ENCODE assay signal across 9 mouse cellular contexts in the genomic region with DNA sequence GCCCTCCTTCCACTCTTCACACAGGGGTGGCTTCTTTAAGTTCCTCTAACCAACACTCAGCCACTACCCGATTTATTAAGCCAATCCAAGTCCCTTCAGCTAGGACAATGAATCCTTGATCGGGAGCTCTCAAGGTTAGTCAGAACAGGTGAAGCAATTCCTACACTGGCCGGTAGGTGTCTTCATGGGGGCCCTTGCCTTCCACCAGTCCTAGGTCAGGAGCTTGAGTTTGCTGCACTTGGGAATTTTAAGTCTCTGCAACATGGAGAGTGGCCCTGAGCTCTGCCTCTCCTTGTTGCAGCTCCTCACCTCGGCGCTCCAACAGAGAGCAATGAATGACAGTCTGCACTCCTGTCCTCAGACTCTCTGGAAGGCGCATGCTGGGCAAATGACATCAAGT. TPM values are rescaled to one million over a fixed set of nuclear protein-coding genes. Genes with fewer than 3 reads are reported as not detected.
A peak's percentile ranks its signal among the peaks of the same experiment; 100 is the strongest.
DNase-seq lines count a peak whose midpoint lies in the region; ATAC-seq and TF ChIP-seq lines count a peak whose summit lies in the region.
"Had no signal": no experiment of that assay in that cellular context is flagged by ENCODE, and none has a peak within 500 bp of the region (broad histone marks: within the 10 kb centered on the region; RNA-seq: fewer than 3 reads in every experiment).

No protein-coding gene starts in this region.

- no peak for TF ChIP-seq EP300 in CH12.LX (IDR thresholded peaks at IDR 0.05; ENCODE audit: low read length)

- dilution Hi-C loops in CH12.LX (cut with MboI; ENCODE audit: extremely low pct_ligation_motif_present, extremely low pct_unique_long_range_greater_than_20kb, low sequenced_read_pairs), result no loop called here

- no peak overlapping the region for H3K27ac ChIP-seq in hindbrain, embryonic 10.5 days
- no peak overlapping the region for H3K27ac ChIP-seq in hindbrain, embryonic 13.5 days
- H3K27ac ChIP-seq in CH12.LX (ENCODE audit: insufficient read depth, low read depth), result no peak overlapping the region
- H3K27ac ChIP-seq: liver, embryonic 13.5 days had no signal

- no peaks in the 10 kb centered on the region for H3K36me3 ChIP-seq in hindbrain, embryonic 10.5 days
- peaks cover 7% of the 10 kb centered on the region; the same call in 1 of the 2 replicates for H3K36me3 ChIP-seq in hindbrain, embryonic 13.5 days
- no peaks in the 10 kb centered on the region for H3K36me3 ChIP-seq in CH12.LX (replicated peaks in 1 of 2; ENCODE audit: control insufficient read depth in 1 of 2, insufficient read depth in 1 of 2, low read length in 1 of 2)
- H3K36me3 ChIP-seq: liver, embryonic 13.5 days had no signal

- peaks cover 18% of the 10 kb centered on the region for H3K4me1 ChIP-seq in hindbrain, embryonic 10.5 days (replicated peaks)
- H3K4me1 ChIP-seq in hindbrain, embryonic 13.5 days (replicated peaks), result peaks cover 16% of the 10 kb centered on the region
- H3K4me1 ChIP-seq in CH12.LX (ENCODE audit: control insufficient read depth in 1 of 2, insufficient read depth in 2 of 2), result peaks cover 50 to 67% of the 10 kb centered on the region in 2 experiments
- H3K4me1 ChIP-seq: liver, embryonic 13.5 days had no signal

- peak; percentile 37 for TF ChIP-seq RAD21 in CH12.LX (IDR thresholded peaks at IDR 0.05; ENCODE audit: low read depth, low read length)

- H3K9ac ChIP-seq in hindbrain, embryonic 13.5 days, result no peak overlapping the region
- no peak overlapping the region for H3K9ac ChIP-seq in CH12.LX (ENCODE audit: insufficient read depth, low read depth)
- H3K9ac ChIP-seq: liver, embryonic 13.5 days had no signal

- H3K27me3 ChIP-seq in hindbrain, embryonic 10.5 days (ENCODE audit: insufficient read depth, poor library complexity, severe bottlenecking), result no peaks in the 10 kb centered on the region
- H3K27me3 ChIP-seq in hindbrain, embryonic 13.5 days, result 0 out of 2 replicates have a peak, but pooled peaks cover 5% of the 10 kb centered on the region
- H3K27me3 ChIP-seq in CH12.LX (replicated peaks), result peaks cover 19% of the 10 kb centered on the region
- H3K27me3 ChIP-seq: liver, embryonic 13.5 days had no signal

- H3K9me3 ChIP-seq in hindbrain, embryonic 10.5 days, result peaks cover 16% of the 10 kb centered on the region
- H3K9me3 ChIP-seq in hindbrain, embryonic 13.5 days, result peaks cover 18% of the 10 kb centered on the region
- H3K9me3 ChIP-seq in CH12.LX (replicated peaks; ENCODE audit: low read length), result no peaks in the 10 kb centered on the region
- H3K9me3 ChIP-seq: liver, embryonic 13.5 days had no signal

- 41% methylated on average over 6 of the region's 6 CpGs for WGBS in hindbrain, embryonic 10.5 days
- WGBS in hindbrain, embryonic 13.5 days, result 44% methylated on average over 6 of the region's 6 CpGs

- ATAC-seq in hindbrain, embryonic 13.5 days (ENCODE audit: low FRiP score), result no peak

- no peak for TF ChIP-seq POLR2A in CH12.LX (IDR thresholded peaks at IDR 0.05; ENCODE audit: low read depth, low read length)

- DNase-seq in hindbrain, embryonic 10.5 days (ENCODE audit: low spot score), result peak; percentile 31
- peak; percentile 60 for DNase-seq in CH12.LX (ENCODE audit: extremely low read depth)
- DNase-seq in cerebellum, postnatal 10 days, result peak; percentile 64 to 68
- peak; percentile 55 to 64 for DNase-seq in kidney, postnatal 4 days
- peak; percentile 51 for DNase-seq in thymus, postnatal 4 days
- no peak for DNase-seq in heart, adult 9 months (ENCODE audit: low spot score in 2 of 2)
- no peak for DNase-seq in left cerebral cortex, adult 8-10 months (ENCODE audit: low spot score in 2 of 2)
- DNase-seq: liver, embryonic 13.5 days had no signal

- H3K4me2 ChIP-seq in hindbrain, embryonic 13.5 days, result no peak overlapping the region
- no peak overlapping the region for H3K4me2 ChIP-seq in CH12.LX (ENCODE audit: insufficient read depth, low read depth, poor library complexity, severe bottlenecking)
- H3K4me2 ChIP-seq: liver, embryonic 13.5 days had no signal

- no peaks in the 10 kb centered on the region for H3K79me2 ChIP-seq in CH12.LX (replicated peaks; ENCODE audit: control insufficient read depth, extremely low read depth, insufficient read depth, poor library complexity, severe bottlenecking)

- peak; percentile 69 to 82 for TF ChIP-seq CTCF in CH12.LX (conservative IDR thresholded peaks at IDR 0.05 in 1 of 2, IDR thresholded peaks at IDR 0.05 in 1 of 2; ENCODE audit: low read depth in 2 of 2, low read length in 2 of 2)

- in situ Hi-C loops in CH12.LX (cut with MboI; ENCODE audit: low pct_ligation_motif_present, low pct_unique_long_range_greater_than_20kb, low sequenced_read_pairs), result loop anchor here (5.0 kb wide), 1 partner anchor 141 kb away; the partner anchor contains the start of genes 4933427D14Rik, Gm43951 and Txndc17

- H3K4me3 ChIP-seq in hindbrain, embryonic 10.5 days, result no peak overlapping the region
- no peak overlapping the region for H3K4me3 ChIP-seq in hindbrain, embryonic 13.5 days
- H3K4me3 ChIP-seq in CH12.LX (replicated peaks in 1 of 3; ENCODE audit: low read depth in 2 of 3, low read length in 2 of 3, poor library complexity in 1 of 3), result no peak overlapping the region
- H3K4me3 ChIP-seq: liver, embryonic 13.5 days had no signal

TF ChIP-seq in CH12.LX, 34 proteins besides CTCF, POLR2A, EP300 and RAD21:
- TF ChIP-seq BHLHE40 (IDR thresholded peaks at IDR 0.05; ENCODE audit: low read depth, low read length), result no peak
- TF ChIP-seq SMC3 (IDR thresholded peaks at IDR 0.05; ENCODE audit: low read depth, low read length), result peak; percentile 54
- no peak for TF ChIP-seq JUND (conservative IDR thresholded peaks at IDR 0.05; ENCODE audit: low read depth, low read length)
- no peak for TF ChIP-seq CHD1 (IDR thresholded peaks at IDR 0.05; ENCODE audit: low read depth, low read length)
- no peak for TF ChIP-seq MAFK (IDR thresholded peaks at IDR 0.05; ENCODE audit: insufficient replicate concordance, low read length)
- no peak for TF ChIP-seq MXI1 (IDR thresholded peaks at IDR 0.05; ENCODE audit: low read depth, low read length)
- no peak for TF ChIP-seq KAT2A (IDR thresholded peaks at IDR 0.05; ENCODE audit: insufficient replicate concordance, low read length)
- no peak for TF ChIP-seq MEF2A (IDR thresholded peaks at IDR 0.05; ENCODE audit: borderline replicate concordance, low read depth, low read length)
- no peak for TF ChIP-seq UBTF (IDR thresholded peaks at IDR 0.05; ENCODE audit: low read depth, low read length)
- 0 out of 2 replicates have a peak, but pooled peaks have one; percentile 10 for TF ChIP-seq ELF1 (IDR thresholded peaks at IDR 0.05; ENCODE audit: low read depth, low read length)

RNA-seq across cellular contexts. Expression of gene Pimreg, which starts 24.5 kb away (rescaled TPM):
- polyA plus RNA-seq in hindbrain, embryonic 10.5 days (2016; fragmentation: Nextera tagmentation; extraction: Ambion mirVana), result 228 and 229 TPM in 2 replicates
- 43.2 and 43.6 TPM in 2 replicates for polyA plus RNA-seq in hindbrain, embryonic 13.5 days (2015; fragmentation: Nextera tagmentation; extraction: Ambion mirVana)
- total RNA-seq in CH12.LX (2012; rRNA removed) (22.4 and 26.4 TPM in 2 replicates), CH12.LX (2014; rRNA removed) (49.5 and 52.7 TPM in 2 replicates)
- polyA plus RNA-seq in CH12.LX (2012; ENCODE audit: insufficient read length, low read depth), result 27.9 and 28.9 TPM in 2 replicates
- 1 to 10 TPM in 2 of 4 experiments, under 1 TPM in 2; 0.23 to 2.0 (median 0.98) TPM for total RNA-seq in left cerebral cortex, adult 8-10 months (2022)

RNA-seq across cellular contexts. Expression of gene Aipl1, which starts 29.0 kb away (rescaled TPM):
- 0.31 and 0.55 TPM in 2 replicates for polyA plus RNA-seq in hindbrain, embryonic 10.5 days (2016; fragmentation: Nextera tagmentation; extraction: Ambion mirVana)
- polyA plus RNA-seq in hindbrain, embryonic 13.5 days (2015; fragmentation: Nextera tagmentation; extraction: Ambion mirVana), result 0.31 and 0.39 TPM in 2 replicates
- total RNA-seq in CH12.LX (2012; rRNA removed) (0.29 and 0.93 TPM in 2 replicates), CH12.LX (2014; rRNA removed) (0.81 and 0.90 TPM in 2 replicates)
- 0.71 and 1.0 TPM in 2 replicates for polyA plus RNA-seq in CH12.LX (2012; ENCODE audit: insufficient read length, low read depth)
- total RNA-seq in left cerebral cortex, adult 8-10 months (2022), result under 1 TPM in 1 of 4 experiments, not detected in 3; 0.14 TPM

Comparison
In these comparisons a context has a peak if more than half of its experiments do, and no peak if none do; other contexts are left out.
1. DNase-seq: peak in hindbrain, embryonic 10.5 days (single experiment), CH12.LX (single experiment), cerebellum, postnatal 10 days (2 of 2), kidney, postnatal 4 days (2 of 2) and thymus, postnatal 4 days (single experiment); none in heart, adult 9 months (0 of 2) and left cerebral cortex, adult 8-10 months (0 of 2).